Mouse (Mus musculus) CH12.LX (cell line): ENCODE results near the gene Uhrf1bp1.

Source experiments
- CTCF ChIP-seq, 2 experiments: IDR thresholded peaks in 1 of 2; conservative IDR thresholded peaks in 1 of 2; 2 replicates each; pipeline ENCODE4 v1.5.1; 2011 to 2012; ENCODE audit warnings: low read depth in 2 of 2, low read length in 2 of 2, improper control_type of control experiment in 1 of 2, inconsistent platforms in 1 of 2, mild to moderate bottlenecking in 1 of 2, moderate library complexity in 1 of 2
- EP300 ChIP-seq: IDR thresholded peaks from 2 replicates; pipeline ENCODE4 v1.6.1; 2011; ENCODE audit warnings: low read length, improper control_type of control experiment
- MAFK ChIP-seq: IDR thresholded peaks from 2 replicates; pipeline ENCODE4 v1.6.1; 2011; ENCODE audit warnings: low read length, improper control_type of control experiment; ENCODE audit not compliant: insufficient replicate concordance
- POLR2A ChIP-seq: IDR thresholded peaks from 2 replicates; pipeline ENCODE4 v1.6.1; 2011; ENCODE audit warnings: low read depth, mild to moderate bottlenecking, improper control_type of control experiment, low read length
- RCOR1 ChIP-seq: conservative IDR thresholded peaks from 2 replicates; pipeline ENCODE4 v1.6.1; 2012; ENCODE audit warnings: low read depth, mild to moderate bottlenecking, inconsistent platforms, low read length, improper control_type of control experiment
- USF1 ChIP-seq: IDR thresholded peaks from 2 replicates; pipeline ENCODE4 v1.6.1; 2014; ENCODE audit warnings: low read depth, mild to moderate bottlenecking, inconsistent platforms, low read length, improper control_type of control experiment

- TF ChIP-seq POLR2A (no peak), CTCF (conservative IDR thresholded peaks at IDR 0.05 in 1 of 2, IDR thresholded peaks at IDR 0.05 in 1 of 2; ENCODE audit: low read depth in 2 of 2, low read length in 2 of 2) (no peak), USF1 (no peak), RCOR1 (no peak), EP300 (no peak), MAFK (no peak)
These were observed 32.9 kb upstream of the Uhrf1bp1 start for GRCm38 (mm10) chr17:27823142-27823905.
